Mouse (Mus musculus): ENCODE results near the gene Gm7694.

GRCm38 (mm10) chr1:170325277-170325676 lies 19.1 kb upstream of the Gm7694 start:
- no peak for TF ChIP-seq CTCF (IDR thresholded peaks at IDR 0.05)
- TF ChIP-seq EP300 (IDR thresholded peaks at IDR 0.05), result no peak

Measured in lung, postnatal 0 days (tissue).